Mouse (Mus musculus) C2C12 (cell line): ENCODE results near the gene Tmem126b. TPM values are rescaled to one million over a fixed set of nuclear protein-coding genes. Genes with fewer than 3 reads are reported as not detected.

Experiments used
- H3K27me3 ChIP-seq: one replicate; pipeline ENCODE4 v1.6.1; 2011; ENCODE audit not compliant: control insufficient read depth, insufficient read depth, insufficient read length
- H3K36me3 ChIP-seq: one replicate; pipeline ENCODE4 v1.6.1; 2011; ENCODE audit not compliant: control insufficient read depth, insufficient read depth
- H3K4me3 ChIP-seq: one replicate; pipeline ENCODE4 v1.5.1; 2011; ENCODE audit warnings: mild to moderate bottlenecking, control low read depth; ENCODE audit not compliant: poor library complexity, insufficient read depth, severe bottlenecking
- H3K79me2 ChIP-seq: one replicate; pipeline ENCODE4 v1.6.1; 2011; ENCODE audit not compliant: control insufficient read depth, insufficient read depth
- H3K79me3 ChIP-seq: one replicate; pipeline ENCODE4 v1.6.1; 2011; ENCODE audit warnings: low read depth, control low read depth
- H3ac ChIP-seq: one replicate; pipeline ENCODE3; 2011; ENCODE audit warnings: low read depth; ENCODE audit not compliant: control insufficient read depth, insufficient read length
- CEBPB ChIP-seq: IDR thresholded peaks from one replicate; pipeline ENCODE4 v1.6.1; 2011; ENCODE audit warnings: low read depth, mild to moderate bottlenecking, control low read depth, moderate library complexity
- CTCF ChIP-seq: IDR thresholded peaks from one replicate; pipeline ENCODE4 v1.5.1; 2011; ENCODE audit not compliant: control insufficient read depth, insufficient read depth, insufficient read length
- FOSL1 ChIP-seq: IDR thresholded peaks from one replicate; pipeline ENCODE4 v1.8.0; 2011; ENCODE audit warnings: mild to moderate bottlenecking, low read length; ENCODE audit not compliant: poor library complexity, insufficient read depth, severe bottlenecking
- MAX ChIP-seq: IDR thresholded peaks from one replicate; pipeline ENCODE4 v1.6.1; 2011; ENCODE audit warnings: mild to moderate bottlenecking, control low read depth
- MYOD1 ChIP-seq: IDR thresholded peaks from one replicate; pipeline ENCODE4 v1.6.1; 2011; ENCODE audit warnings: low read depth; ENCODE audit not compliant: control insufficient read depth, insufficient read length
- MYOG ChIP-seq: IDR thresholded peaks from one replicate; pipeline ENCODE4 v1.6.1; 2011; ENCODE audit not compliant: control insufficient read depth, insufficient read length; ENCODE audit errors: extremely low read depth
- USF1 ChIP-seq: IDR thresholded peaks from one replicate; pipeline ENCODE4 v1.6.1; 2011; ENCODE audit warnings: low read depth, mild to moderate bottlenecking, control low read depth, moderate library complexity
- polyA plus RNA-seq: library from polyadenylated mRNA; unstranded; fragments of >200 nt; fragmentation: generic; extraction: Trizol; gene quantifications from one replicate; pipeline ENCODE4 v1.2.1, GENCODE M21; 2012; ENCODE audit warnings: missing spikeins

Gene Tmem126b
- polyA plus RNA-seq, 1 experiment = 6.1 TPM

DNA sequence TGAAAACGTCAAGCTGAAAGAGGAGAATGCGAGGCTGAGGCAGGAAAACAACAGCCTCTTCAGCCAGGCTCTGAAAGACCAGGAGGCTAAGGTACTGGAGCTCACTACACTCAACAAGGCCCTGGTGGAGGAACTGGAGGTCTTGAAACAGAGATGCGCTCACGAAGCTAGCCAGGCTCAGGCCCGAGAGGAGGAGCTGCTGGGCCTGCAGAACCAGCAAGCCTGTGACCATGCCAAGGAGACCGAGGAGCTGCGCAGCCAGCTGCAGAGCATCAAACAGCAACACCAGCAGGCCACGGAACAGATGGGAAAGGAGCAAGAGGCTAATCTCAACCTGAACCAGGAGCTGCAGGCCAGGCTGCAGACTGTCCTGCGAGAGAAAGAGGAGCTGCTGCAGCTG is 48.8 kb downstream of the Tmem126b start:
- H3ac ChIP-seq = no peak overlapping the region
- H3K4me3 ChIP-seq = no peak overlapping the region
- H3K27me3 ChIP-seq = peaks cover 5% of the 10 kb centered on the region
- TF ChIP-seq CTCF = no peak
- TF ChIP-seq MYOD1 = no peak
- no peak for TF ChIP-seq FOSL1
- TF ChIP-seq MYOG = no peak
- TF ChIP-seq MAX = no peak
- TF ChIP-seq CEBPB = no peak
- TF ChIP-seq USF1 = no peak
- no peaks in the 10 kb centered on the region for H3K79me3 ChIP-seq
- H3K79me2 ChIP-seq = no peaks in the 10 kb centered on the region
- no peaks in the 10 kb centered on the region for H3K36me3 ChIP-seq

GRCm38 (mm10) chr7:90426020-90427001 is 49.5 kb downstream of the Tmem126b start, which contains the start of gene Ccdc89:
Ccdc89 (plus strand) TSS chr7:90426577.
- Histone ChIP-seq H3K27me3 (peaks cover 5% of the 10 kb centered on the region), H3K4me3 (no peak within 1 kb of the TSS), H3K79me2 (no peaks in the 10 kb centered on the region), H3ac (peak within 1 kb of the TSS; percentile 21), H3K36me3 (no peaks in the 10 kb centered on the region), H3K79me3 (no peaks in the 10 kb centered on the region)
- no peak for TF ChIP-seq FOSL1
- TF ChIP-seq MYOG = no peak
- TF ChIP-seq USF1 = no peak
- no peak for TF ChIP-seq MAX
- no peak for TF ChIP-seq MYOD1

Other genes starting within 250 kb of the Tmem126b start
- gene Ccdc83, start 210.2 kb downstream of the Tmem126b start, polyA plus RNA-seq = not detected
- 21.9 TPM for gene Sytl2, start 173.7 kb downstream of the Tmem126b start, polyA plus RNA-seq
- 0.25 TPM for gene Ccdc89, start 49.4 kb downstream of the Tmem126b start, polyA plus RNA-seq
- gene Crebzf, start 33.3 kb downstream of the Tmem126b start, polyA plus RNA-seq = 17.0 TPM
- 82.0 TPM for gene Tmem126a, start 18.8 kb downstream of the Tmem126b start, polyA plus RNA-seq
- 0.01 TPM for gene Dlg2, start 671 bp upstream of the Tmem126b start, polyA plus RNA-seq